Mouse (Mus musculus): ENCODE measurements around the gene Atg10.

The Atg10 gene

GRCm38 (mm10) chr13:90885856-90886532, 337.8 kb downstream of the Atg10 start:
- DNase-seq (ENCODE audit: low spot score) = no peak
